Mouse (Mus musculus) skeletal muscle tissue, adult 2 months (tissue): ENCODE data around the gene Gm11037.
A peak's percentile ranks its signal among the peaks of the same experiment; 100 is the strongest.
"Not testable (repeated sequence)": the region's sequence is repeated elsewhere in the genome, so short reads cannot be mapped to it uniquely, and the experiment has no call there.

Experiments
- DNase-seq: peaks from one replicate; pipeline ENCODE4 v3.0.0-alpha.2; 2012; ENCODE audit warnings: low read depth, low spot score

Gene Gm11037

DNA sequence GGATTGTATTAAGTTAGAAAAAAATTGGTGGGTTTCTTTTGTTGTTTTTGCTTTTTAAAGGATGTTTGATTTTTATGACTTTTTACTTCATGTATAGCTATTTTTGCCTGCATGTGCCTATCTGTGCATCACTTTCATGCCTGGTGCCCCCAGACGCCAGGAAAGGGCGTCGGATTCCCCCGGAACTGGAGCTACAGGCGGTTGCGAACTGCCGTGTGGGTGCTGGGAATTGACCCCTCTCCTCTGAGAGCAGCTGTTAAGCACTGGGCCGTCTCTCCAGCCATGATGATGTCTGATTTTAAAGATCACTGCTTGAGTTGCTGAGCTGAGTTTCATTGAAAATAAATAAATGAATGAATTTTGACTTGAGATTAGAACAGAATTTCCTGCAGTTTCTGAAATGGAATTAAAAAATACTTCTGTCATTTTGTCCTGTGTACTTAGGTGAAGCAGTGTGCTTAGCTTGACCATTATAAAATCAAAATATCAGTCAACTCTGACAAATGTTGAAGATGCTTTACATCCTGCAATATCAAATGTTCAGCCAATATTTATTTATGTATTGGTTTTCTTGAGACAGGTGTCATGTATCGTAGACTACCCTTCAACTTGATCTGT, at the start of gene Gm11037:
TSS of gene Gm11037 (plus strand) at position 568 of the 618 bp plus-strand sequence.
- DNase-seq: no peak

DNA sequence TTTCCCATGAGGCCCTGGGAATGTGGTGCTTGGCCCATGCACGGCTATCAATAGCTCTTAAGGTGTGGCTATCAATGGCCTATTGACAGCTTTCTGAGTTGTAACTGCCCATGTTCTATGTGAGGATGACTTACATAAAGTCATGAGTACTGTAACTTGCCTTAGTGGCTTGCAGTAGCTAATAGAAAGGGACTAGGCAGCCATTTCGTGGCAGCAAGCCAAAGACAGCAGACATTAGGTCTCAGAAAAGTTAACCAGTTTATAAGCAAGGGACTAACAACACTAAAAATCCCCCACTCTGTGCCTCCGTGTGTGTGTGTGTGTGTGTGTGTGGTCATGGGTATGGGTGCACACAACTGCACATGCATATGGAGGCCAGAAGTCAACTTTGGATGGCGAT, 49.1 kb upstream of the Gm11037 start:
- no peak for DNase-seq

DNA sequence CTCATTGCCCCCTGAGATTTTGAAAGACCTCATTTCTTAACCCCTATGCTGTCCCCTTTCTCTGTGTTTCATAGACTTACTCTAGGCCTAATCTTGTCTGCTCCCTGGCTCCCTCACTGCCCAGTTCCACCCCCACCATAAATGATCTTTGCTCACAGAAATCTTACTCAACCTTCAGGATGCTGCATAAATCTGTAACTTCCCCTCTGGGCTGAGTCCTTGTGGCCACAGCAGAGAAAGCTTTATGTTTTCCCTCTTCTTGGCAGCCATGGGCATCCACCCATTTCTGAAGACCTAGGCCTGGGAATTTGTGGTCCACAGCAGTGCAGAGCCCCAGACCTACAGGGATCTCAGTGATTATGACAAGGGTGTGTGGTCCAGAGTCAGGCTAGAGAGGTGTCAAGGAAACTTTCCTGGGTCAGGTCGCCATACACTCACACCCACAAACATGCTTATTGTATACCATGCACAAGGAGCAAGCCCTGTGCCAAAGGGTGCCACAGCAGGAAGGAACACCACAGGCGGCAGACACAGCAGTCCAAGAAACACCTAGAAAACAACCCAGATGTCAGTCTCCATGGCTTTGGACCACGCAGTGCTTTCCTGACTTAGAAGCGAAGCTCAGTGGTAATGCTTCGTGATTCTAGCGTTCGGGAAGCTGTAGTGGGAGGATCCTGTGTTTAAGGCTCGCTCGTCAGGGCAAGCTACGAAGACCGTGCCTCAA, 46.5 kb upstream of the Gm11037 start, which contains the start of gene Siglec1:
TSS of gene Siglec1 (minus strand) at position 99 of the 724 bp plus-strand sequence.
- DNase-seq: no peak

DNA sequence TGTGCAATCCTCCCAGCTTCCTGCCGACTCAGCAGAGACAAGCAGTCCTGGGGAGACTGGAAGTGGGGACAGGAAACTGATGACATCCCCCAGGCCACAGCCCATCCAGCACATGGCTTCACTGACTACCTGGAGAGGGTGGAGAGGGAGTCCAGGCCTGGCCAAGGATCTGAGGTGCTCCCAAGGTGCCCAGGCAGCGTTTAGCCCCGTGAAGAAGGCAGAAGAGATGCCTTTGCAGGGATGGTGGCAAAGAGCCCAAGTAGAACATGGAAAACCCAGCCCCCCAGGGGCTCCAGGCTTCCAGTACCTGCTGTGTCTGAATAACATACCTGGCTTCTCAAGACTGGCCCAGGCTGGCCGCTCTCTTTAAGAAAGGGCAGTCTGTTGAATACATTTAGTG, 44.7 kb upstream of the Gm11037 start:
- no peak for DNase-seq

DNA sequence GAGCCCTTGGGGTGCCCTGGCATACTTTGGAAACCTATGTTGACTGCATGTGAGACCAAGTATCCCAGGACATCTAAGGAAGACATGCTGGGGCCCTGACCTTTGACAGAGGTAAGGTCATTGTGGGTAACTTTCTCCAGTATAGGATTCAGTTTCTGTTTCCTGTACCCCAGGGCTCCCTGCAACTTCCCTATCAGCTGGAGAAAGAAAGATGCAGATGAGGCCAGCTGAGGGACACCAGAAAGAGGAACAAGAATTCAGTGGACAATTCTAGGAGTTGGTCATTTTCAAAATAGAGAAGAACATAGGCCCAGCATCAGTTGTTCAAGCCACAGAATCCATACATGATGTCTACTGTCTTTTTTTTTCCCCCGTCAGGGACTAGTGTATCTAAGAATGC, 43.7 kb upstream of the Gm11037 start:
- no peak for DNase-seq

DNA sequence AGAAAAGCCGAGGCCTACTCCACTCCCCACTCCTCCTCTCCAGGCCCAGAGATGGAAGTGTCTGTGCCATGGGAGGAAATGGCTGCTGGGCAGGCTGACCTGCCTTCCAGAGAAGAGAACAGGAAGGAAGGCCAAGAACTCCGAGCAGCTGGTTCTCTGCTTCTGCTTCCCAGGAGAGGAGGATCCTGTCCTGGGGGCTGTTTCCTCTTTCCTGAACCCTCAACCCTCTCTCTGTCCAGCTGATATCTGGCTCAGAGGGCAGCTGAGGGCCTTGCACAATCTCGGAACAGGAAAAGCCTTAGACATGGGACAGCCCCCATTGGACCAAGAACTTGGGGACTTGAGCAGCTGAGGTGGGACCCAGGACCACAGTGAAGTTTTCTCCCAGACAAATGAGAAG, 42.4 kb upstream of the Gm11037 start:
- DNase-seq: peak; percentile 49

DNA sequence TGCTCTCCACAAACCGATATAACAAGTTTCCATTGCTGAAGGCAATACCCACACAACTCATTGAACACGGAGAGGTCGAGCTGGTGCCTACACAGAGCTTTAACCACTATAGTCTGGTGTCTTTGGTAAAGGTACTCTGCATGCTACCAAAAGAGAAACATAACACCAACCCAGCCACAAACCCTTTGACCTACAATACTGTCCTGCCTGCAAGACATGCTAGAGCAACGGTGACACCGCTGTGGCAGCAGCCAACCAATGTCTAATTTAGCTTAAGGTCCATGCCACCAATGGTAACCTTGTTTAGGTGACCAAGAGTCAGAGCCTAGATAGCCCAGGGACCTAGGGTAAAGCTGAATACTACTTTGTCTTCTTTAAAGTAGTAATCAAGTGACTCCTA, 39.7 kb upstream of the Gm11037 start:
- DNase-seq: no peak

DNA sequence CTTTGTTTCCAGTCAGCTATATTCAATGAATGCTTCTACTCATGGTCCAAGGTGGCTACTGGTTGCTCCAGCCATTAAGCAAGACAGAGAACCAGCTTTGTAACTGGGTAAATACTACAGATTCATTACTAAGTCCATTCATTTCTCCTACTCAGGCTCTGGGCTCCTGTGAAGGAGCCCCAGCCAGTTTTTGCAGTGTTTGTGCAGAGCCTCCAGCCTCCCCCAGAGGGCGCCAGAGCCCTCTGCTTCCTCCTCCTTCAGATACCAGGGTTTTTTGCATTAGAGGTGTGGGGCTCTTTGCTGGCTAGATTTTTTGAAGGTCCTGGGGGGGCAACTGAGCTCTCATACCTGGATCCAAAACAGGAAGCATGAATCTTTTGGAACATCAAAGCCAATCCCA, 38.5 kb upstream of the Gm11037 start:
- DNase-seq: peak; percentile 68

DNA sequence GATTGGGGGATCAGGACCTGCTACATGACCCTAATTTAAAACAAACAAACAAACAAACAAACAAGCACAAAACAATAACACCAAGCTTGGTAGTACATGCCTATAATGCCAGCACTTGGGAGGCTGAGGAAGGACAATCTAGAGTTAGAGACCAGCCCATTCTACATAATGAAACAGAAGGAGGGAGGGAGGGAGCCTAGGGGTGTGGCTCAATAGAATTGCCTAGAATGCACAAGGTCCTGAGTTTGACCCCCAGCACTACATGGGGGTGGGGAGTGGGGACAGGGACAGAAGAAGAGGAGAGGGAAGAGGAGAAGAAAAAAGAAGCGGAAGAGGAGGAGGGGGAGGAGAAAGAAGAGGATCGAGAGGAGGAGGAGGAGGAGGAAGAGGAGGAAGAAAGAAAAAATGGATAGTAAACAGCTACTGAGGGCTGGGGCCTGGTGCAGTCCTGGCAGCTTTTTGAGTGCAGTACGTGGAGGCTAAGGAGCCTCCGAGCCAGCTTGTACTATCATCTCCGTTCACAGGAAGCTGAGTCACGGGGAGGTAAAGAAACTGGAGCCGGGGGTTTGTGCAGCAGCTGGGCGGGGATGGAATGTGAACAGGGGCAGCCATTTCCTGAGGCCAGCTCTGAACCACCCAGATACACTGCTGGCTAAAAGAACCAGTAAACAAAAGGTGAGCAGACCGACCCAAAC, 37.0 kb upstream of the Gm11037 start:
- peak; percentile 51 for DNase-seq

DNA sequence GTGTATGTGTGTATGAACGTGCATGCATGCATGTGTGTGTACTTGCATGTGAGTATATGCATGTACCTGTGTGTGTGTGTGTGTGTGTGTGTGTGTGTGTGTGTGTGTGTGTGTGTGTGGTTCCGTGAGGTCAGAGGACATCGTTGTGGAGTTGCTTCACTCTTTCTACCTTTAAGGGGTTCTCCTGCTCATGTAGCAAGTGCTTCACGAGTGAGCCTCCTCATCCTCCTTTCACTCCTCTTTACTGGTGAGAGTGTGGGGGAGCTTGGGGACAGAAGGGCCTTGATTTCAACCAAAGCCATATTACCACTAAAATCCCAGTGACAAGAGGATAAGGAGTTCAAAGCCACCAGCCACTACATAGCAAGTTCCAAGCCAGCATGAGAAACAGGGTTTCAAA, 36.2 kb upstream of the Gm11037 start:
- DNase-seq: no peak

DNA sequence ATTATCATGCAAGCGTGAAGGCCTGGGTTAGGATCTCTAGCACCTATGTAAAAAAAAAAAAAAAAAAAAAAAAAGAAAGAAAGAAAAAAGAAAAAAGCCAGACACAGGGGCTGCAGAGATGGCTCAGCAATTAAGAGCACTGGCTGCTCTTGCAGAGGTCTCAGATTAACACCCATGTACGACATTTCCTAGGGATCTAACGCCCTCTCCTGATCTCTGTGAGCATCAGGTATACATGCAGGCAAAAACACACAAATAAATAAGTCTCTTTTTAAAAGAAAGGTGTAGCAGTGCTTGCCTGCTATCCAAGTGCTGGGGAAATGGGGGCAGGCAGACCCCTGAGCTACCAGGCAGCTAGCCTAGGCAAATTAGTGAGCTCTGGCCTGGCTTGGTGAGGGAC, 31.8 kb upstream of the Gm11037 start:
- no peak for DNase-seq

DNA sequence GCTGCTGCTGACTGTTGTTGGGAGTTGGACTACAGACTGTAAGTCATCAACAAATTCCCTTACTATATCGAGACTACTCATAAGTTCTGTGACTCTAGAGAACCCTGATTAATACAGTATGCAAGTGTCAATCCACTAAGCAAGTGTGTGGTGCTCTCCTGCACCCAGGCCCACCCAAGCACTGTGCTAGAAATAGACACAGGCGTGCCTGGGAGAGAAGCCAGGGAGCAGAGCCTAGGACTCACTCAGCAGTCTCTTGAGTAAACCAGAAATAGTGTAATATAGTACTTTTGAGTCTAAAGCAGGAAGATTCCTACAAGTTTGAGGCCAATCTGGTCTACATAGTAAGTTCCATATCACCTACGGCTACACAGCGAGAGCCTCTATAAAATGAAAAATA, 29.3 kb upstream of the Gm11037 start:
- peak; percentile 41 for DNase-seq

DNA sequence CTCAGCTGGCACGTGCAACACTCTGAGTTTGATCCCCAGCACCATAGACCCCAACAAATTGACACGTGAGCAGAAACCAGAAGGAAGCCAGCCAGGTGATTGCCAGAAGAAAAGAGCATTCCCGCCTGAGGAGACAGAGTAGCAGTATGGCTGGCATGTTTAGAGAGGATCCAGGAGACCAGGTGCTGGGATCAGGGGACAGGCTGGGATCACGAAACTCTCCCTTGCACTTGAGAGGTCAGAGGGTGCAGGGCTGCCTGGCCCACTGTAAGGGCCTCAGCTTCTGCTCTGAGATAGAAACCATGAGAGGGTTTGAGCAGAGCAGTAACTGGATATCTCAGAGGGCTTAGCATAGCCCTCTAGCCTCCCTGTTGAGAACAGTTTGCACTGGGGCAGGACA, 28.2 kb upstream of the Gm11037 start:
- DNase-seq: not testable (repeated sequence)

DNA sequence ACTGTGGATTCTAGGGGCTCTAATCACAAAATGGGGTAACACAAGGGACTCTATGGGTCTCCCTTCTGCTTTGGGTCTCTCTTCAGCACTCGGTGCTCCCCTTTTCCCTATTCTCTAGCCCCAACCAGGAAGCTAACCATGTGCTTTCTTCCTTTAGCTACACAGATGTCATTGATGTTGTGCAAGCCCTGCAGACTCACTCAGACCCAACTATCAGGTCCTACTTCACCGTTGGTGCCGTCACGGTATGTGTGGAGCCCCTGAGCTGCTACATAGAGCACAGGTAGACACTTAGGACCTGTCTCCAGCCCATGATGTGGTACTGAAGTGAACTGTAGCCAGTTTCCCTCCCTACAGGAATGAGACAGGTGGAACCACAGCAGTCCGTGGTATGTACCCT, 27.3 kb upstream of the Gm11037 start:
- DNase-seq: no peak

DNA sequence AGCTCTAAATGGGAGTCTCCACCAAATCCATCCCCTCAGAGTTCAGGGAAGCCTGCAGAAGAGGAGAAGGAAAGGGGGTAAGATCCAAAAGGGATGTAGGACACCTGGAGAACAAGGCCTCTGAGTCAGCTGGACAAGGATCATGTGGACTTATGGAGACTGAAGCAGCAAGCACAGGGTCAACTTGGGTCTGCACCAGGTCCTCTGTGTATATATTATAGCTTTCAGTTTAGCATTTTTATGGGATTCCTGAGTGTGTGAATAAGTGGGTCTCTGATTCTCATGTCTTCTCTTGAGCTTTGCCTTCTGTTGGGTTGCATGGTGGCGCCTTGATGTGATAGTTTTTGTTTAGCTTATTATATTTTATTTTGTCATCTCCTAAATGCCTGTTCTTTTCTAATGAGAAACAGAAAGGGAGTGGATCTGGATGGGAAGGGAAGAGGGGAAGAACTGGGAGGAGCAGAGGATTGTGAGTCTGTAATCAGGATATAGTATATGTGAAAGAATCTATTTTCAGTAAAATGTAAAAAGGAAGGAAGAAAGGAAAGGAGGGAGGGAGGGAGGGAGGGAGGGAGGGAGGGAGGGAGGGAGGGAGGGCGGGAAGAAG, 14.2 kb upstream of the Gm11037 start:
- no peak for DNase-seq

DNA sequence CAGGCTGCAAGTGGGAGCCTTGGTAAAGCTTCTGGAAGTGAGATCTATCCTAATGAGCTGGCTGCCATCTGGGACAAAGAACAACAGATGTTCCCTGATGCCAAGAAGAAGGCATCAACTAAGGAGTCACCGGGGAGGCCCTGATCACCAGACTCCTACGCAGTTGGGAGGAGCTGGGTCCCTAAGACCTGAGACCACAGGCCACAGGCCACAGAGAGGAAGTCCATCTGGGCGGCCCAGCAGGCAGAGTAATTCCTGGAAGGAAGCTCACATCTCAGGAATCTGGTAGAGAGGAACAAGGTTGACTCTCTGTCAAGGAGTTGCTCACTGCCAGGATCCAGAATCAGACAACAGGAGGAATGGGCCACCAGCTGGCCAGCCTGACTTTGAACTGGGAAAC, 9.1 kb upstream of the Gm11037 start:
- DNase-seq: peak; percentile 34

DNA sequence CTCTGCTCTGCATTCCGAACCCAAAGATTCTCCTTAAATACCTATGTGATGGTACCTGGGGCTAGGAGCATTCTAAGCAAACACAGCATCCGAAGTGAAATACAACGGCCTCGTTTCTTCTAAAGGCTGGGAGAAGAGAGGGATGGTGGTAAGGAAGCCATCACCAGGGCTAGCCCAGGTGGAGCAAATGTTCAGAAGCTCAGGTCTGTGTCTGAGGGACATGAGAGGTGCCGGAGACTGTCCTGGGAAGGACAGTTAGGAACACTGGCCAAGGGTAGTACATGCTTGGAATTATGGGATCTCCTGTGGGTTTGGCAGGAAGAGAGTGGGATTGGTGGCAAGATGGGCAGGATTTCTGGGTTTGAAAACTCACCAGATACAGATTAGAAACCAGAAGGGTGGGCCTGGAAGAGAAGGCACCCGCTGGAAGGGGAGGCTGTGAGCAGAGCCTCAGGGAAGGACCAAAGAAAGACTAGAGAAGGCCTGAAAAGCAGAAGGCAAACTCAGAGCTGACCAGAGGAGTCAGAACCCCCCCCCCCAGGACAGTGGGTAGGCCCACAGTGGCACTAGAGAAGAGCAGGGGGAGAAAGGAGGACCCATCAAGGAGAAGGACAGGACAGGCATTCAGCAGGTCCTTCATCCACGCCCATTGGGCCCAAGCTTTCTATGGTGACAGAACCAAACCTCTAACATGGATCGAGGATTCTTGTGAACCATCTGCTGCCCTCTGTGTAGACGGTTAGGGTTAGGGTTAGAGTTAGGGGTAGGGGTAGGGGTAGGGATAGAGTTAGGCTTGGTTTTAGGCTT, 7.9 kb upstream of the Gm11037 start:
- no peak for DNase-seq

DNA sequence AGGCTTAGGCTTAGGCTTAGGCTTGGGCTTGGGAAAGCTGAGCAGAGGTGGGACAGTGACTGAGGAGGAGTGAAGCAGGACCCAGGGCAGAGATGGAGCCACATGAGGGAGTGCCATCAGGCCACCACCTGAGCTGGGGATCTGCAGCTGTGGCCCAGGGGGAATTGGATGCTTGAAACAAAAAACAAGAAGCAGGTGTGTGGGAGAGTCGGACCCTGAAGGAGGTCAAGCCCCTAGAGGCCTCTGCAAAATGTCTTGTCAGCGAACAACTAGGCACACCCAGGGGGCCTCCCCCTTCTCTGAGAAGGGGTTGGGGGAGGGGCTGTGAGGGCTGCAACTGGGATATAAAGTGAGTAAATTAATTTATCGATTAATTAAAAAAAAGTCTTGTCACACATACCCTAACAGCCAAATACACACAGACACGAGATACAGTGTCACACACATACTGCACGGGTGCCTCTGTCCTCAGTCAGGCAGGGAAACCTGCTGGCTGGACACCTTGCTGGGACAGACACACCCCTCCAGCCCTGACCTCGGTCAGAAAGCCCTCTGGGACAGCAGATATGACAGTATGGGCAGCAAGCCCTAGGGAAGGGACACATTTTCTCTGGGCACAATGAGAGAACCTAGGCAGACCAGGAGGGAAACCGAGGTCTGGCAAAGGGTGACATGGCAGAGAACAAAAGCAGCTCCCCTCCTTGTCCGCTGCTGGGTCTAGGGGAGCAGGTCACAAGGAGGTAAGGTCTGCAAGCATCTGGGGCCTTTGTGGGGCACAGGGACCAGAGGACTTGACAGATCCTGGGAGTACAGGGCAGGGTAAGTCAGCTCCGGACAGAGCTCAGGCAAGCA, 7.1 kb upstream of the Gm11037 start:
- DNase-seq: no peak

DNA sequence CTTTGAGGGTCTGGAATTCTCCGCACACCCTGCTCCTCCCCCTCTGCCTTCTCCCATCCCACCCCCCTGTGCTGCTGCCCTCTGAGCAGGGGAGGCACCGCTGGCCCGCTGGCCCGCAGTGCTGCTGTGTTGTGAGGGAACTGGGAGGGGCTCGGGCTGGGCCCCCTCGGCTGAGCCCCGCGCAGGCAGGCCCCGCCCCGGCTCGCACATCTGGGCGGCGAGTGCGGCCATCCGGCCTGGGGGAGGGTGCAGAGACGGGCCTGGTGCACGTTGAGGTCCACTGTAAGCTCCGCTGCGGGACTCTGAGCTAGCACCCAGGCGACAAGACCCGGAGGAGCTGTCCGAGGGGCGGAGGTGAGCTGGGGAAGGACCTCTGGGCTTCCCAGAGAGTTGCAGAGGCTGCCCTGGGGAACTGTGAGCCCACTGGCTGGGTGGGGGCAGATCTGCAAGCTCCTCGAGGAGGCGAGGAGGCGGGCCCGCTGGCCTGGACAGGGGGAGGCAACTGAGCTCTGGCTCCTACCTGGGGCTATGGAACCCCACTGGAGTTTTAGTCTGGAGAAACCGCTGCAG, 6.1 kb upstream of the Gm11037 start, which contains the start of gene Hspa12b:
TSS of gene Hspa12b (plus strand) at position 120 of the 570 bp plus-strand sequence.
- DNase-seq: no peak

DNA sequence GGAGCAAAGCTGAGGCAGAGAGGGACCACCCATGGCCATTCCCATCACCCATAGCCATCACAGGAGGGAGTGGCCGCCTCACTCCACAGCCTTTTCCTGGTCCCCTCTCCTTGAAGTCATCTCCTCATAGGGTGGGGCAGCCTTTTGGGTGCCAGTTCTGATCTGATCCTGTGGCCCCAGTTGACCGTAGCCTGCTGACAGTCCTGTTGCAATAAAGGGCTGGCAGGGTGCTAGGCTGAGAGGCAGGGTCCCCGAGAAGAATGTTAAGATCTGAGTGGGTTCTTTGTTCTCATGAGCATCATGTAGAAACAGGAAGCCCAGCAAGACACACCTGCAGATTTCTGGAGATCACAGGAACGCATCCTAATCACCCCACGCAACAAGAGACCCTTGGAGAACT, 5.1 kb upstream of the Gm11037 start:
- peak; percentile 40 for DNase-seq
